Mouse (Mus musculus): Measurements from ENCODE around the gene A3galt2.

- TF ChIP-seq GATA1 (IDR thresholded peaks at IDR 0.05; ENCODE audit: low read length) = no peak
- TF ChIP-seq TAL1 (IDR thresholded peaks at IDR 0.05; ENCODE audit: low read length) = no peak
Observed at GRCm38 (mm10) chr4:128723431-128723830, 31.7 kb upstream of the A3galt2 start.
